Mouse (Mus musculus): ENCODE results near the gene E2f4.

DNA sequence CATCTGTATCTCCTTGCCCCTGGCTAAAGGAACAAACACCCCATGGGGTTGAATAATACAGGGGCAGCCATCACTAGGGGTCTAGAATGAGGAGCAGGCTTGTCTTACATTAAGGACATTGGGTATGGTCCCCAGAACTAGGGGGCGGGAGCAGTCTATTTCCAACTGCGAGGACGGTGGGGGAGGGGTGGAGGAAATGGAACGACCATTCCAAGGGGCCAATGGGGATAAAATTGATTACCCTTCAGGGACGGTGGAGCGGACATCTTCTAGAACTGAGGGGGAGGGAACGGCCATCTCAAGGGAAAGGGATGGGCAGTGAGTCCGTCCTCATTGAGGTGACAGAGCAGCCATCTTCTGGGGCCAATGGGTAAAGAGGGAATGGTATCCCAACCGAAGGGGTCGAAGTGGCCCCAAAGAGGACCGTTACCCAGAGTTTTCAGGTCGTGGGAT, 28.2 kb downstream of the E2f4 start:
- TF ChIP-seq POLR2A (IDR thresholded peaks at IDR 0.05; ENCODE audit: borderline replicate concordance, extremely low read depth, low read depth, low read length) (no peak), CTCF (IDR thresholded peaks at IDR 0.05; ENCODE audit: insufficient read depth, low read length) (no peak)
